8 mouse cellular contexts compared by ENCODE assay signal in the genomic region with DNA sequence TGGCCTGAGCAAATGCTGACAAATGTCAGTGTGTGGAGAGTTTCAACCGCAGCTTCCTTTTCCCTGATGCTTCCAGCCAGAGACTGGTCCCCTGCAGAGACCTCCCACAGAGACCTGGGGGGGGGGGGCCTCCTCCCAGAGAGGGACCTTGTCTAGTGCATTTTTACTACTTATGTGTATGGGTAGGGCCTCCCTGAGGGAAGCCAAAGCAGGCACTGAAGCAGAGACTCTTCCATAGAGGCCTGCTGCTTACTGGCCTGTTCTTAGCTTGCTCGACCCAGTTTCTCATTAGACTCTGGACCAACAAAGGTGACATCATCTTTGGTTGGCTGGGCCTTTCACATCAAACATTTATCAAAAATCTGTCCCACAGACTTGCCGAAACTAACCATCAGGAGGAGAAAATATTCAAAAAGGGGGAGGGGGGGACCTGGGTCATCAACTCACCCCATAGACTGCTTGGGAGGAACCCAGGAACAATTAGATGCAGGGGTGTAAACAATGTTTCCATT. TPM values are rescaled to one million over a fixed set of nuclear protein-coding genes. Genes with fewer than 3 reads are reported as not detected.
DNase-seq lines count a peak whose midpoint lies in the region; ATAC-seq and TF ChIP-seq lines count a peak whose summit lies in the region.

No protein-coding gene starts in this region.

- 45% methylated on average over 3 of the region's 3 CpGs for WGBS in forebrain, embryonic 11.5 days
- 16% methylated on average over 3 of the region's 3 CpGs for WGBS in forebrain, postnatal 0 days
- WGBS in hindbrain, embryonic 10.5 days, result 49% methylated on average over 3 of the region's 3 CpGs
- 37% methylated on average over 3 of the region's 3 CpGs for WGBS in limb, embryonic 13.5 days

- ATAC-seq in forebrain, embryonic 11.5 days (replicated peaks; ENCODE audit: low FRiP score), result peak; percentile 49; the same call in 1 of the 2 replicates
- ATAC-seq in forebrain, postnatal 0 days, result no peak
- ATAC-seq in limb, embryonic 13.5 days (ENCODE audit: low FRiP score, low read depth), result no peak
- ATAC-seq in activated CD4-positive, CD25-positive, alpha-beta regulatory T cell, adult 4 months, result no peak

- TF ChIP-seq EP300 in ES-Bruce4 (IDR thresholded peaks at IDR 0.05; ENCODE audit: insufficient read depth, low read depth, low read length), result no peak

- DNase-seq in forebrain, embryonic 11.5 days (ENCODE audit: low spot score), result no peak
- no peak for DNase-seq in forebrain, postnatal 0 days
- DNase-seq in hindbrain, embryonic 10.5 days (ENCODE audit: low spot score), result no peak
- no peak for DNase-seq in left cerebral cortex, adult 8-10 months (ENCODE audit: low spot score in 2 of 2)
- DNase-seq in right cerebral cortex, adult 18-20 months, result no peak

- H3K9me3 ChIP-seq in forebrain, embryonic 11.5 days (ENCODE audit: control insufficient read depth, low read length), result no peaks in the 10 kb centered on the region
- H3K9me3 ChIP-seq in forebrain, postnatal 0 days (ENCODE audit: low read length), result no peaks in the 10 kb centered on the region
- peaks cover 9% of the 10 kb centered on the region; the same call in 1 of the 2 replicates for H3K9me3 ChIP-seq in ES-Bruce4 (replicated peaks; ENCODE audit: control insufficient read depth, insufficient read depth, low read length, poor library complexity, severe bottlenecking)
- no peaks in the 10 kb centered on the region for H3K9me3 ChIP-seq in hindbrain, embryonic 10.5 days
- H3K9me3 ChIP-seq in limb, embryonic 13.5 days, result no peaks in the 10 kb centered on the region

- no peak for TF ChIP-seq CTCF in forebrain, postnatal 0 days (IDR thresholded peaks at IDR 0.05; ENCODE audit: low read depth)
- no peak for TF ChIP-seq CTCF in ES-Bruce4 (IDR thresholded peaks at IDR 0.05; ENCODE audit: low read depth, low read length)

- no peak for TF ChIP-seq POLR2A in ES-Bruce4 (IDR thresholded peaks at IDR 0.05; ENCODE audit: insufficient read depth, low read length)

- H3K4me2 ChIP-seq in forebrain, embryonic 11.5 days (ENCODE audit: low read depth, low read length, severe bottlenecking), result no peak overlapping the region
- H3K4me2 ChIP-seq in forebrain, postnatal 0 days (ENCODE audit: low read depth), result no peak overlapping the region
- H3K4me2 ChIP-seq in limb, embryonic 13.5 days (replicated peaks), result 0 out of 2 replicates have a peak overlapping the region, but pooled peaks have one; percentile 16

- H3K4me1 ChIP-seq in forebrain, embryonic 11.5 days (replicated peaks; ENCODE audit: control insufficient read depth, insufficient read depth, low read length), result peaks cover 3% of the 10 kb centered on the region; the same call in 1 of the 2 replicates
- H3K4me1 ChIP-seq in forebrain, postnatal 0 days (ENCODE audit: insufficient read depth), result no peaks in the 10 kb centered on the region
- peaks cover 6% of the 10 kb centered on the region for H3K4me1 ChIP-seq in ES-Bruce4 (ENCODE audit: control insufficient read depth, insufficient read depth, low read length)
- H3K4me1 ChIP-seq in hindbrain, embryonic 10.5 days (replicated peaks), result peaks cover 27% of the 10 kb centered on the region
- peaks cover 51% of the 10 kb centered on the region for H3K4me1 ChIP-seq in limb, embryonic 13.5 days

- H3K4me3 ChIP-seq in forebrain, embryonic 11.5 days (ENCODE audit: low read depth, low read length), result no peak overlapping the region
- no peak overlapping the region for H3K4me3 ChIP-seq in forebrain, postnatal 0 days (ENCODE audit: low read depth, low read length)
- H3K4me3 ChIP-seq in ES-Bruce4 (ENCODE audit: low read depth, low read length), result 0 out of 2 replicates have a peak overlapping the region, but pooled peaks have one; percentile 21
- H3K4me3 ChIP-seq in hindbrain, embryonic 10.5 days, result no peak overlapping the region
- no peak overlapping the region for H3K4me3 ChIP-seq in limb, embryonic 13.5 days

- no peak overlapping the region for H3K9ac ChIP-seq in forebrain, embryonic 11.5 days (ENCODE audit: low read length)
- no peak overlapping the region for H3K9ac ChIP-seq in forebrain, postnatal 0 days
- H3K9ac ChIP-seq in ES-Bruce4 (ENCODE audit: low read depth, poor library complexity, severe bottlenecking), result peak overlapping the region; percentile 46
- H3K9ac ChIP-seq in limb, embryonic 13.5 days, result no peak overlapping the region

- H3K27me3 ChIP-seq in forebrain, embryonic 11.5 days (ENCODE audit: control insufficient read depth, insufficient read depth, low read length), result no peaks in the 10 kb centered on the region
- no peaks in the 10 kb centered on the region for H3K27me3 ChIP-seq in forebrain, postnatal 0 days (ENCODE audit: insufficient read depth, low read length)
- no peaks in the 10 kb centered on the region for H3K27me3 ChIP-seq in ES-Bruce4 (ENCODE audit: control insufficient read depth, insufficient read depth, low read length, poor library complexity, severe bottlenecking)
- H3K27me3 ChIP-seq in hindbrain, embryonic 10.5 days (ENCODE audit: insufficient read depth, poor library complexity, severe bottlenecking), result no peaks in the 10 kb centered on the region
- no peaks in the 10 kb centered on the region for H3K27me3 ChIP-seq in limb, embryonic 13.5 days

- H3K36me3 ChIP-seq in forebrain, embryonic 11.5 days (ENCODE audit: control insufficient read depth, insufficient read depth, low read length), result no peaks in the 10 kb centered on the region
- H3K36me3 ChIP-seq in forebrain, postnatal 0 days (ENCODE audit: insufficient read depth), result no peaks in the 10 kb centered on the region
- H3K36me3 ChIP-seq in ES-Bruce4 (ENCODE audit: control insufficient read depth, insufficient read depth, low read length, poor library complexity, severe bottlenecking), result no peaks in the 10 kb centered on the region
- peaks cover 45% of the 10 kb centered on the region for H3K36me3 ChIP-seq in hindbrain, embryonic 10.5 days
- H3K36me3 ChIP-seq in limb, embryonic 13.5 days, result peaks cover 5% of the 10 kb centered on the region; the same call in 1 of the 2 replicates

- H3K27ac ChIP-seq in forebrain, embryonic 11.5 days (ENCODE audit: low read depth, low read length), result no peak overlapping the region
- H3K27ac ChIP-seq in forebrain, postnatal 0 days (ENCODE audit: low read depth, low read length), result no peak overlapping the region
- H3K27ac ChIP-seq in ES-Bruce4 (ENCODE audit: insufficient read depth, low read length), result peak overlapping the region; percentile 76
- H3K27ac ChIP-seq in hindbrain, embryonic 10.5 days, result peak overlapping the region; percentile 35; the same call in 1 of the 2 replicates
- no peak overlapping the region; the same call in 1 of the 2 replicates for H3K27ac ChIP-seq in limb, embryonic 13.5 days

RNA-seq across cellular contexts. Expression of a gene that starts 14.5 kb away (rescaled TPM):
- polyA plus RNA-seq in forebrain, embryonic 11.5 days (2014; fragmentation: Nextera tagmentation; extraction: Ambion mirVana), result 29.2 and 29.6 TPM in 2 replicates
- total RNA-seq in forebrain, postnatal 0 days (2014; rRNA removed), result 48.1 and 68.8 TPM in 2 replicates
- 7.7 and 15.4 TPM in 2 replicates for polyA plus RNA-seq in forebrain, postnatal 0 days (2015; fragmentation: Nextera tagmentation; extraction: Ambion mirVana)
- polyA plus RNA-seq in ES-Bruce4 (2011; ENCODE audit: insufficient read depth, insufficient read length, low read depth, missing spikeins), result 20.2 TPM in 2 replicates
- 19.5 and 24.2 TPM in 2 replicates for polyA plus RNA-seq in hindbrain, embryonic 10.5 days (2016; fragmentation: Nextera tagmentation; extraction: Ambion mirVana)
- polyA plus RNA-seq in limb, embryonic 13.5 days (2015; fragmentation: Nextera tagmentation; extraction: Ambion mirVana), result 17.7 and 18.6 TPM in 2 replicates
- polyA plus RNA-seq in activated CD4-positive, CD25-positive, alpha-beta regulatory T cell, adult 4 months (2017; shearing (Covaris generic)), result under 1 TPM; 0.07 to 0.10 TPM
- total RNA-seq in left cerebral cortex, adult 8-10 months (2022), result 100 to 1,000 TPM; 117 to 149 (median 125) TPM

Comparison
In these comparisons a context has a peak if more than half of its experiments do, and no peak if none do; other contexts are left out.
1. H3K27ac ChIP-seq: peak in ES-Bruce4 (single experiment) and hindbrain, embryonic 10.5 days (single experiment); none in forebrain, embryonic 11.5 days (single experiment), forebrain, postnatal 0 days (single experiment) and limb, embryonic 13.5 days (single experiment).